11 mouse cellular contexts compared by ENCODE assay signal in genomic region chr7:30531291-30531815, GRCm38 (mm10). TPM values are rescaled to one million over a fixed set of nuclear protein-coding genes. Genes with fewer than 3 reads are reported as not detected.
A peak's percentile ranks its signal among the peaks of the same experiment; 100 is the strongest.
DNase-seq lines count a peak whose midpoint lies in the region; ATAC-seq lines count a peak whose summit lies in the region.
"Had no signal": no experiment of that assay in that cellular context is flagged by ENCODE, and none has a peak within 500 bp of the region (broad histone marks: within the 10 kb centered on the region; RNA-seq: fewer than 3 reads in every experiment).

No protein-coding gene starts in this region.

- peaks cover 42% of the 10 kb centered on the region for H3K4me1 ChIP-seq in embryonic facial prominence, embryonic 13.5 days
- H3K4me1 ChIP-seq in midbrain, embryonic 15.5 days = peaks cover 38% of the 10 kb centered on the region

- H3K36me3 ChIP-seq in embryonic facial prominence, embryonic 13.5 days = peaks cover 57% of the 10 kb centered on the region
- peaks cover 55% of the 10 kb centered on the region for H3K36me3 ChIP-seq in midbrain, embryonic 15.5 days (replicated peaks)

- peak; percentile 46 for DNase-seq in layer of hippocampus, adult 11-12 months (ENCODE audit: low spot score)
- no peak for DNase-seq in layer of hippocampus, adult 8-10 months (ENCODE audit: low spot score in 2 of 2)
- DNase-seq in frontal cortex, postnatal 14 days (ENCODE audit: low spot score in 2 of 2) = peak; percentile 50 to 64
- no peak for DNase-seq in spleen, adult 18-20 months
- DNase-seq in gastrocnemius, postnatal 14 days = no peak
- DNase-seq: kidney, postnatal 14 days had no signal

- ATAC-seq in embryonic facial prominence, embryonic 13.5 days (ENCODE audit: insufficient number of reproducible peaks, insufficient read depth, low FRiP score, low TSS enrichment, low read depth) = no peak
- no peak for ATAC-seq in midbrain, embryonic 15.5 days (replicated peaks)

- H3K27me3 ChIP-seq in embryonic facial prominence, embryonic 13.5 days = no peaks in the 10 kb centered on the region
- H3K27me3 ChIP-seq in midbrain, embryonic 15.5 days (replicated peaks) = no peaks in the 10 kb centered on the region

- H3K4me3 ChIP-seq in embryonic facial prominence, embryonic 13.5 days = no peak overlapping the region
- no peak overlapping the region for H3K4me3 ChIP-seq in midbrain, embryonic 15.5 days
- H3K4me3 ChIP-seq: heart, embryonic 15.5 days; liver, embryonic 15.5 days had no signal

- no peak overlapping the region for H3K27ac ChIP-seq in embryonic facial prominence, embryonic 13.5 days
- no peak overlapping the region for H3K27ac ChIP-seq in midbrain, embryonic 15.5 days
- H3K27ac ChIP-seq: heart, embryonic 15.5 days; liver, embryonic 15.5 days had no signal

- no peaks in the 10 kb centered on the region for H3K9me3 ChIP-seq in embryonic facial prominence, embryonic 13.5 days
- no peaks in the 10 kb centered on the region for H3K9me3 ChIP-seq in midbrain, embryonic 15.5 days
- H3K9me3 ChIP-seq: G1E; heart, embryonic 15.5 days; liver, embryonic 15.5 days had no signal

- H3K9ac ChIP-seq in embryonic facial prominence, embryonic 13.5 days = peak overlapping the region; percentile 78
- no peak overlapping the region for H3K9ac ChIP-seq in midbrain, embryonic 15.5 days
- H3K9ac ChIP-seq: heart, embryonic 15.5 days; liver, embryonic 15.5 days had no signal

- 71% methylated on average over 9 of the region's 9 CpGs for WGBS in embryonic facial prominence, embryonic 13.5 days
- WGBS in midbrain, embryonic 15.5 days = 87% methylated on average over 9 of the region's 9 CpGs

- intact Hi-C loops in gastrocnemius, postnatal 14 days (cut with DNase I; ENCODE audit: low total_unique reads) = no loop called here

- no peak overlapping the region for H3K4me2 ChIP-seq in embryonic facial prominence, embryonic 13.5 days
- peak overlapping the region; percentile 20 for H3K4me2 ChIP-seq in midbrain, embryonic 15.5 days
- H3K4me2 ChIP-seq: heart, embryonic 15.5 days; liver, embryonic 15.5 days had no signal

RNA-seq across cellular contexts. Expression of gene Arhgap33, which starts 3.5 kb away (rescaled TPM):
- total RNA-seq in layer of hippocampus, adult 8-10 months (2022) = 100 to 1,000 TPM in 3 of 4 experiments, 10 to 100 TPM in 1; 99.8 to 118 (median 110) TPM
- polyA plus RNA-seq in embryonic facial prominence, embryonic 13.5 days (2015; fragmentation: Nextera tagmentation; extraction: Ambion mirVana) = 16.4 and 17.5 TPM in 2 replicates
- 144 and 158 TPM in 2 replicates for polyA plus RNA-seq in midbrain, embryonic 15.5 days (2015; fragmentation: Nextera tagmentation; extraction: Ambion mirVana)
- total RNA-seq in gastrocnemius, postnatal 14 days (2021) = 1 to 10 TPM in 1 of 2 experiments, under 1 TPM in 1; 0.98 to 2.4 TPM

RNA-seq across cellular contexts. Expression of gene Hspb6, which starts 20.6 kb away (rescaled TPM):
- total RNA-seq in layer of hippocampus, adult 8-10 months (2022) = 10 to 100 TPM in 1 of 4 experiments, 1 to 10 TPM in 3; 3.2 to 10.3 (median 6.5) TPM
- polyA plus RNA-seq in embryonic facial prominence, embryonic 13.5 days (2015; fragmentation: Nextera tagmentation; extraction: Ambion mirVana) = 16.5 and 21.0 TPM in 2 replicates
- 7.8 and 9.9 TPM in 2 replicates for polyA plus RNA-seq in midbrain, embryonic 15.5 days (2015; fragmentation: Nextera tagmentation; extraction: Ambion mirVana)
- 100 to 1,000 TPM; 455 to 476 TPM for total RNA-seq in gastrocnemius, postnatal 14 days (2021)

RNA-seq across cellular contexts. Expression of gene Proser3, which starts 20.7 kb away (rescaled TPM):
- 1 to 10 TPM; 4.4 to 8.9 (median 6.1) TPM for total RNA-seq in layer of hippocampus, adult 8-10 months (2022)
- polyA plus RNA-seq in embryonic facial prominence, embryonic 13.5 days (2015; fragmentation: Nextera tagmentation; extraction: Ambion mirVana) = 15.8 and 17.4 TPM in 2 replicates
- polyA plus RNA-seq in midbrain, embryonic 15.5 days (2015; fragmentation: Nextera tagmentation; extraction: Ambion mirVana) = 7.7 and 9.4 TPM in 2 replicates
- total RNA-seq in gastrocnemius, postnatal 14 days (2021) = 1 to 10 TPM; 3.9 to 4.8 TPM

RNA-seq across cellular contexts. Expression of gene Lin37, which starts 28.3 kb away (rescaled TPM):
- 10 to 100 TPM; 41.3 to 54.0 (median 46.9) TPM for total RNA-seq in layer of hippocampus, adult 8-10 months (2022)
- 44.1 and 47.7 TPM in 2 replicates for polyA plus RNA-seq in embryonic facial prominence, embryonic 13.5 days (2015; fragmentation: Nextera tagmentation; extraction: Ambion mirVana)
- 53.6 and 63.8 TPM in 2 replicates for polyA plus RNA-seq in midbrain, embryonic 15.5 days (2015; fragmentation: Nextera tagmentation; extraction: Ambion mirVana)
- 1 to 10 TPM; 8.4 to 9.1 TPM for total RNA-seq in gastrocnemius, postnatal 14 days (2021)

RNA-seq across cellular contexts. Expression of gene U2af1l4, which starts 31.7 kb away (rescaled TPM):
- 10 to 100 TPM; 68.2 to 81.1 (median 78.7) TPM for total RNA-seq in layer of hippocampus, adult 8-10 months (2022)
- 97.0 and 104 TPM in 2 replicates for polyA plus RNA-seq in embryonic facial prominence, embryonic 13.5 days (2015; fragmentation: Nextera tagmentation; extraction: Ambion mirVana)
- polyA plus RNA-seq in midbrain, embryonic 15.5 days (2015; fragmentation: Nextera tagmentation; extraction: Ambion mirVana) = 87.2 and 90.7 TPM in 2 replicates
- total RNA-seq in gastrocnemius, postnatal 14 days (2021) = 10 to 100 TPM; 49.6 to 50.1 TPM

Comparison
In these comparisons a context has a peak if more than half of its experiments do, and no peak if none do; other contexts are left out.
1. DNase-seq: peak in layer of hippocampus, adult 11-12 months (single experiment) and frontal cortex, postnatal 14 days (2 of 2); none in layer of hippocampus, adult 8-10 months (0 of 2), spleen, adult 18-20 months (0 of 2) and gastrocnemius, postnatal 14 days (single experiment).
2. RNA of gene Arhgap33, which starts 3.5 kb away (total RNA-seq): 99.8 to 118 TPM in layer of hippocampus, adult 8-10 months; 0.98 to 2.4 TPM in gastrocnemius, postnatal 14 days; every median in the first group is over 10 times any median in the second.
3. RNA of gene Hspb6, which starts 20.6 kb away (total RNA-seq): 455 to 476 TPM in gastrocnemius, postnatal 14 days; 3.2 to 10.3 TPM in layer of hippocampus, adult 8-10 months; every median in the first group is over 10 times any median in the second.